Mouse (Mus musculus) thymus, postnatal 4 days (tissue): ENCODE results near the gene Gm5737.

Experiments
- DNase-seq: peaks from one replicate; pipeline ENCODE4 v3.0.0; 2021

Gene Gm5737

DNA sequence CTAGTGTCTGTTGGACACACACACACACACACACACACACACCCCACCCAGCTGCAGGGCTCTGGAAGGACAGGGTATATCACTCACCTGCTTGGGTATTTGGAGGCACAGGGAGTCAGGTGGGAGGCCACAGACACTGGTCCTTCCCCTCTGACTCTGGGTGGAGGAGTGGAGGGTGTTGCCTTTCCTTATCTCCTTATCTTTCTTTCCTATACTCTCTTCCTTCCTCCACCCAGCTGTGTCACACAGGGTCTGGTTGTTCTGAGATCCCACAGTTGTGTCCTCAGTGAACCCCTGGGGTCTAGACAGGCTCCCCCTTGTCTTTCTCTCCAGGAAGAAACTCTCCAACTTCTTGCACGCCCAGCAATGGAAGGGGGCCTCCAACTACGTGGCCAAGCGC is 67.8 kb downstream of the Gm5737 start:
- DNase-seq = no peak

DNA sequence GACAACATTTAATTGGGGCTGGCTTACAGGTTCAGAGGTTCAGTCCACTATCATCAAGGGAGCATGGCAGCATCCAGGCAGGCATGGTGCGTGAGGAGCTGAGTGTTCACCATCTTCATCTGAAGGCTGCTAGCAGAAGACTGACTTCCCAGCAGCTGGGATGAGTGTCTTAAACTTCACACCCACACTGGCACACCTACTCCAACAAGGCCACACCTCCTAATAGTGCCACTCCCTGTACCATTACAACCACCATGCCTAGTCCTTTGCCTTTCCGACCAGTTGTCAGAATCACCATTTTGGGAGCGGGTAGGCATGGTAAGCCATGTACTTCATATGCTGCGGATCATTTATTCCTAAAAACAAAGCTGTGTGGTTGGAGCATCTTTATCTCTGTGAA is 68.6 kb downstream of the Gm5737 start:
- DNase-seq = no peak
